Mouse (Mus musculus) liver, embryonic 13.5 days (tissue): ENCODE results near the gene Gm21954. TPM values are rescaled to one million over a fixed set of nuclear protein-coding genes. Genes with fewer than 3 reads are reported as not detected.

Source experiments
- ATAC-seq: fragments of 200-750 bp; cut with Nextera tagmentation; 2 replicates; pipeline ENCODE4 v1.8.0; 2017; ENCODE audit warnings: low read depth, mild to moderate bottlenecking, moderate number of reproducible peaks, moderate library complexity
- DNase-seq: peaks from one replicate; pipeline ENCODE4 v3.0.0; 2022
- H3K27ac ChIP-seq: fragments of 300-500 bp; sonication (generic); 2 replicates; pipeline ENCODE4 v1.5.1; 2015; ENCODE audit warnings: moderate library complexity, mild to moderate bottlenecking, inconsistent platforms
- H3K27me3 ChIP-seq: fragments of 300-500 bp; sonication (generic); 2 replicates; pipeline ENCODE4 v1.6.1; 2015; ENCODE audit warnings: mild to moderate bottlenecking, inconsistent platforms
- H3K36me3 ChIP-seq: fragments of 300-500 bp; sonication (generic); 2 replicates; pipeline ENCODE4 v1.6.1; 2015; ENCODE audit warnings: mild to moderate bottlenecking, inconsistent platforms
- H3K4me1 ChIP-seq: fragments of 300-500 bp; sonication (generic); replicated peaks from 2 replicates; pipeline ENCODE4 v1.6.1; 2015; ENCODE audit warnings: inconsistent platforms
- H3K4me2 ChIP-seq: fragments of 300-500 bp; sonication (generic); 2 replicates; pipeline ENCODE4 v1.6.1; 2015; ENCODE audit warnings: inconsistent platforms, mild to moderate bottlenecking, moderate library complexity
- H3K4me3 ChIP-seq: fragments of 300-500 bp; sonication (generic); replicated peaks from 2 replicates; pipeline ENCODE4 v1.5.1; 2015; ENCODE audit warnings: mild to moderate bottlenecking, inconsistent platforms
- H3K9ac ChIP-seq: fragments of 300-500 bp; sonication (generic); 2 replicates; pipeline ENCODE4 v1.6.1; 2015; ENCODE audit warnings: mild to moderate bottlenecking, inconsistent platforms
- H3K9me3 ChIP-seq: fragments of 300-500 bp; sonication (generic); replicated peaks from 2 replicates; pipeline ENCODE4 v1.6.1; 2016; ENCODE audit warnings: inconsistent platforms
- WGBS: fragments of 180-500 bp; shearing (Covaris S2); methylation state at CpG from one replicate; pipeline ENCODE4 v1.1.7; 2015; ENCODE audit not compliant: insufficient replicate concordance; 5-methylcytosine and 5-hydroxymethylcytosine counted together
- polyA plus RNA-seq: library from polyadenylated mRNA; unstranded; fragments of >200 nt; fragmentation: Nextera tagmentation; extraction: Ambion mirVana; gene quantifications from 2 replicates; pipeline ENCODE4 v1.2.1, GENCODE M21; 2015

Gm21954 gene
- polyA plus RNA-seq, 1 experiment from 2014 or later = not detected

DNA sequence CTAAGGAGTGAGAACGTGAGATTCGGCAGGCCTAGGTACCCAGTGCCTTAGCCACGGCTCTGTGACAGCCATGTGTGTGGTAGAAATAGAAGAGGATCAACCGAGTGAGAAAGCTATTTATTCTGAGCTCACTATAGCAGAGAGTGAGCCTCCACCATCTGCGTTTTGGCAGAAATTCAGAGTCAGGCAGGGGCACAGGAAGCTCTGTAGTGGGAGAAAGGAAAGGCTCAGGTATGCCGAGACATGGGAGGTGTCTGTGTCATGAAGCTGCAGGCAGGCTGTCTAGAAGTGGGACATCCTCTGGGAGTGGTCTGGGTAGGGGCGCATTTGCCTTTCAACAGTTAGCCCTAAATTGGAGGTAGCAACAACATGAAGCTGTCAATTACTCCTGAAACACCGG is 31.7 kb downstream of the Gm21954 start:
- Histone ChIP-seq H3K4me1 (no peaks in the 10 kb centered on the region), H3K9ac (no peak overlapping the region), H3K4me3 (no peak overlapping the region), H3K4me2 (no peak overlapping the region), H3K36me3 (no peaks in the 10 kb centered on the region), H3K27me3 (no peaks in the 10 kb centered on the region), H3K27ac (no peak overlapping the region), H3K9me3 (no peaks in the 10 kb centered on the region)
- ATAC-seq (no peak), DNase-seq (no peak)
- WGBS = 54% methylated on average over 8 of the region's 8 CpGs

- H3K4me3 ChIP-seq = no peak overlapping the region
- no peaks in the 10 kb centered on the region for H3K9me3 ChIP-seq
- H3K4me1 ChIP-seq = no peaks in the 10 kb centered on the region
- no peaks in the 10 kb centered on the region for H3K36me3 ChIP-seq
- H3K4me2 ChIP-seq = no peak overlapping the region
- no peak overlapping the region for H3K27ac ChIP-seq
- WGBS = 27% methylated on average over 7 of the region's 7 CpGs
- no peaks in the 10 kb centered on the region for H3K27me3 ChIP-seq
- DNase-seq (no peak), ATAC-seq (no peak)
- no peak overlapping the region for H3K9ac ChIP-seq
Measured at GRCm38 (mm10) chr3:55438824-55439446, 33.1 kb downstream of the Gm21954 start.

DNA sequence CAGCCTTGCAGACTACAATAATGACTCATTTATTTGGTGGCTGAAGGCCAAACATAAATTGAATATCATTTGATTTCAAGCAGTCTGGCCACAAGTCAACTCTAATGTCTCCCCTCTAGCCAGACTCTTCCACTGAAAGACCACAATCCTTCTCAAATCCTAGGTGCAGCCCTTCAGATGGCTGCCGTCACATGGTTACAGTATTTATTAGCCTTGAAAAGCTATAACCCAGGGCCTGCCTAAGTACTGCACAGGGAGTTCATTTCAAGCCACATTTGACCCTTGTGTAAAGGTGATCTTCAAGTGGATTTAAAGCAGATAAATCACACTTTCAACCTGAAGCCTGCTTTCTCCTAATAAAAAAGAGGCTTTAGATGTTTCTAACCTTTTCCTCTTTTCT is 37.7 kb downstream of the Gm21954 start:
- Histone ChIP-seq H3K9ac (no peak overlapping the region), H3K4me2 (no peak overlapping the region), H3K4me3 (no peak overlapping the region), H3K27me3 (no peaks in the 10 kb centered on the region), H3K9me3 (no peaks in the 10 kb centered on the region), H3K36me3 (no peaks in the 10 kb centered on the region), H3K27ac (no peak overlapping the region), H3K4me1 (no peaks in the 10 kb centered on the region)
- no peak for DNase-seq
- 69% methylated on average over 1 of the region's 1 CpGs for WGBS
- no peak for ATAC-seq

DNA sequence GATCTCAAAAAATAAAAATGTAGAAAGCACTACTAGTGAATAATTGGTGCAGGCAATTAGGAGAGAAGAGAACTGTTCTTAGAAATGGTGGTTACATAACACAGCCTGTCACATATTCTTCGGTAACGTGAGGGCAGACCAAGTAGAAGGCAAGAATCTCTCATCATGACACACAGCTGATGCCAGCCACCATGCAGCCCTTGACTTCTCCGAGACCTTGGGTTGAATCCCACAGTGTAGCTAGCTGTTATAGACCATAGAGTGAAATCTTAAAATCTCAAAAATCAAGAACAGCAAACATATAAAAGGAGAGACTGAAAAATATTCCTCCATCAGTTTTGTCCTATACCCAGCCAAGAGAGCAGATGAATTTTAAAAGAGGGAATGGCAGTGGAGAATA is 40.8 kb downstream of the Gm21954 start:
- Histone ChIP-seq H3K27ac (no peak overlapping the region), H3K4me2 (no peak overlapping the region), H3K4me3 (no peak overlapping the region), H3K27me3 (no peaks in the 10 kb centered on the region), H3K4me1 (no peaks in the 10 kb centered on the region), H3K9ac (no peak overlapping the region), H3K36me3 (no peaks in the 10 kb centered on the region), H3K9me3 (no peaks in the 10 kb centered on the region)
- ATAC-seq (no peak), DNase-seq (no peak)
- WGBS = 70% methylated on average over 3 of the region's 3 CpGs

- no peaks in the 10 kb centered on the region for H3K4me1 ChIP-seq
- 60% methylated on average over 2 of the region's 2 CpGs for WGBS
Measured at GRCm38 (mm10) chr3:55430022-55430549, 41.9 kb downstream of the Gm21954 start.

GRCm38 (mm10) chr3:55423640-55424397 is 48.2 kb downstream of the Gm21954 start:
- no peaks in the 10 kb centered on the region for H3K36me3 ChIP-seq
- H3K4me2 ChIP-seq = no peak overlapping the region
- no peaks in the 10 kb centered on the region for H3K9me3 ChIP-seq
- H3K27ac ChIP-seq = no peak overlapping the region
- H3K9ac ChIP-seq = no peak overlapping the region
- no peaks in the 10 kb centered on the region for H3K4me1 ChIP-seq
- no peak overlapping the region for H3K4me3 ChIP-seq
- ATAC-seq = no peak
- DNase-seq = no peak
- WGBS = 34% methylated on average over 11 of the region's 11 CpGs
- H3K27me3 ChIP-seq = no peaks in the 10 kb centered on the region

More at GRCm38 (mm10) chr3:55430022-55430549, 41.9 kb downstream of the Gm21954 start:
- no peak for ATAC-seq
- no peak for DNase-seq
- Histone ChIP-seq H3K9ac (no peak overlapping the region), H3K4me2 (no peak overlapping the region), H3K27ac (no peak overlapping the region), H3K9me3 (no peaks in the 10 kb centered on the region), H3K36me3 (no peaks in the 10 kb centered on the region), H3K4me3 (no peak overlapping the region), H3K27me3 (no peaks in the 10 kb centered on the region)

DNA sequence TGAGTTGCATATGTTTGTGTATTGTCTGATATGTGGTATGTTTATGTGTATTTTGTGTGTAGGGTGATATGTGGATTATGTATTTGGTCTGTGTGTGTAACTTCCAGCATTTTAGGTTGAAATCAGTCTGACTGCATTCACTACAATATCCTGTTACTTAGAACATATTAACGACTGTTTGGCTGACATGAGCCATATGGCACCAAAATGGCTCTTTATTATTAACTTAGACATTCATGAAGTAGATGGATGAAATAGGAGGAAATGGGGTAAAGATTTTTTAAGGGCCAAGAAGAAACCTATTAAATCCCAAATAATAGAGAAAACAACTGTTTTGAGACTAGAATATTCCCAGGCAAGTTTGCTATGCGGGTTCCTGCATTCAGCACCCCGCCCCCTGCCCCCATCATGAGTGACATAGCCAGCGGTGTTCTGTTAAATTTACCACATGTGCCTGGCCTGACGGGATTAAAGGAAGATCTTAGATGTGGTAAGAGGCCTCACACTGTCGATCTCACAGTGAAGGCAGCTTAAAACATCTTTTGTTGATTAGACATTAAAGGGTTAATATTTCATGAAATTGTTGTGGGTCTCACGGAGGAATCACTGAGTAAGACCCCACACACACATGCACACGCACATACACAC is 51.5 kb downstream of the Gm21954 start:
- no peaks in the 10 kb centered on the region for H3K9me3 ChIP-seq

GRCm38 (mm10) chr3:55419334-55419733 is 52.7 kb downstream of the Gm21954 start:
- no peak overlapping the region for H3K27ac ChIP-seq
- DNase-seq (no peak), ATAC-seq (no peak)
- H3K4me2 ChIP-seq = no peak overlapping the region
- WGBS = 31% methylated on average over 3 of the region's 3 CpGs
- no peak overlapping the region for H3K4me3 ChIP-seq
- H3K9me3 ChIP-seq = no peaks in the 10 kb centered on the region
- H3K9ac ChIP-seq = no peak overlapping the region
- no peaks in the 10 kb centered on the region for H3K27me3 ChIP-seq
- H3K4me1 ChIP-seq = no peaks in the 10 kb centered on the region
- H3K36me3 ChIP-seq = no peaks in the 10 kb centered on the region

More for the DNA sequence above, 51.5 kb downstream of the Gm21954 start:
- Histone ChIP-seq H3K4me2 (no peak overlapping the region), H3K9ac (no peak overlapping the region), H3K27me3 (no peaks in the 10 kb centered on the region), H3K4me1 (no peaks in the 10 kb centered on the region), H3K4me3 (no peak overlapping the region), H3K36me3 (no peaks in the 10 kb centered on the region), H3K27ac (no peak overlapping the region)
- ATAC-seq (no peak), DNase-seq (no peak)
- WGBS = 53% methylated on average over 8 of the region's 8 CpGs

DNA sequence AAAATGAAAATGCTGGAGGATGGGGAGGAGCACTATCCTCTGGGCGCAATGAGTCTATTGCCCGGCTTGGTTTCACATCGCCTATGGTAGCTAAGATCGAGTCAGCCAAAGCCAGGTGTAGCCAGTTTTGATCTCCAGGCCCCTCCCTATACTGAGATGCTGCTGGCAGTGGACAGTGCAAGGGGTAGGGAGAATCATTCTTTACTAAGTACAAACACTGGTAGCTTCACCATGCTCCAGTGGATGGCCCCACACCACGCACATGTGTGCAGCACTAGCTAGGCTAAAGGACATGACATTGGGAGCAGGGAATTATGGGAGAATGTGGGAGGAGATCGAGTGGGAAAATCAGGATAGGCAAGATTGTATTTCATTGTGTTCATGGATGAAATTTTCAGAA is 53.2 kb downstream of the Gm21954 start:
- WGBS = 54% methylated on average over 6 of the region's 6 CpGs
- Histone ChIP-seq H3K4me2 (no peak overlapping the region), H3K4me3 (no peak overlapping the region), H3K9me3 (no peaks in the 10 kb centered on the region), H3K27ac (no peak overlapping the region), H3K4me1 (no peaks in the 10 kb centered on the region), H3K36me3 (no peaks in the 10 kb centered on the region), H3K9ac (no peak overlapping the region), H3K27me3 (no peaks in the 10 kb centered on the region)
- no peak for DNase-seq
- no peak for ATAC-seq

DNA sequence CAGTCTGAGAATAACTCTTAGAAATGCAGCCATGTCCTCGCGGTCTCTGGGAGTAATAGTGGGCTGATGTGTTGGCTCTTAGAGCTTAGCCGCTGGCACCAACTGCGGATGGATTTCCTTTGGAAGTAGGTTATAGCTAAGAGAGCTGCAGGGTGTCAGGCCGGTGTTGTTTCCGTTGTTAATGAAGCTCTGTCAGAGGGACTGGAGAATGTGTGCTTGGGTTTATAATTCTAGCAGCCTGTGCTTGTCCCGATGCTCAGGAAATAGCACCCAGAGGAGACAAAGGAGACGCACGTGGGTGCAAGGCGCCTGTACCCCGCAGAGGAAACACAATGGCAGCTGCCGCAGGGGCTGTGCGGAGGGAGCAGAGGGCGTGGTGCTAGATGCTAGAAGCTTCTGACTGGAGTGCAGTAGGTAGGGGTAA is 56.5 kb downstream of the Gm21954 start:
- Histone ChIP-seq H3K4me3 (no peak overlapping the region), H3K27me3 (no peaks in the 10 kb centered on the region), H3K4me1 (no peaks in the 10 kb centered on the region), H3K36me3 (no peaks in the 10 kb centered on the region), H3K9me3 (no peaks in the 10 kb centered on the region), H3K27ac (no peak overlapping the region), H3K4me2 (no peak overlapping the region), H3K9ac (no peak overlapping the region)
- DNase-seq (no peak), ATAC-seq (no peak)
- 23% methylated on average over 14 of the region's 14 CpGs for WGBS
